Mouse (Mus musculus) embryo, embryonic 11 days (tissue): ENCODE measurements at regions not wholly inside any gene's neighbourhood (a gene's known extent, or its start where the extent isn't known, plus 50 kb on each side); places are given as distances from the start of the nearest gene placed in this dataset.
"Not testable (repeated sequence)": the region's sequence is repeated elsewhere in the genome, so short reads cannot be mapped to it uniquely, and the experiment has no call there.

Source experiments
- DNase-seq: peaks from one replicate; pipeline ENCODE4 v3.0.0-alpha.2; 2015

GRCm38 (mm10) chrX:126693131-126693805 lies 122.4 kb downstream of the 4932411N23Rik start:
- peak; percentile 4 for DNase-seq

GRCm38 (mm10) chrX:126690828-126691227 lies 124.8 kb downstream of the 4932411N23Rik start:
- DNase-seq: not testable (repeated sequence)

GRCm38 (mm10) chrX:126685020-126685419 lies 130.6 kb downstream of the 4932411N23Rik start:
- not testable (repeated sequence) for DNase-seq

GRCm38 (mm10) chrX:126655737-126656136 lies 159.9 kb downstream of the 4932411N23Rik start:
- DNase-seq: no peak
